Comparison of ENCODE assay signal across 19 mouse cellular contexts in genomic region chr12:72830317-72830716, GRCm38 (mm10).
DNase-seq lines count a peak whose midpoint lies in the region; TF ChIP-seq lines count a peak whose summit lies in the region.
"Had no signal": no experiment of that assay in that cellular context is flagged by ENCODE, and none has a peak within 500 bp of the region (broad histone marks: within the 10 kb centered on the region; RNA-seq: fewer than 3 reads in every experiment).

No protein-coding gene starts in this region.

- no peaks in the 10 kb centered on the region for H3K4me1 ChIP-seq in heart, adult 2 months (ENCODE audit: control insufficient read depth, insufficient read depth, low read length)
- peaks cover 6% of the 10 kb centered on the region for H3K4me1 ChIP-seq in limb, embryonic 10.5 days

- no peak for TF ChIP-seq POLR2A in heart, adult 2 months (IDR thresholded peaks at IDR 0.05; ENCODE audit: insufficient read depth, low read depth, low read length)

- H3K9me3 ChIP-seq in limb, embryonic 10.5 days (replicated peaks) = no peaks in the 10 kb centered on the region
- H3K9me3 ChIP-seq: embryonic facial prominence, embryonic 13.5 days; hindbrain, embryonic 15.5 days; liver, embryonic 15.5 days; neural tube, embryonic 13.5 days had no signal

- H3K36me3 ChIP-seq in heart, adult 2 months (ENCODE audit: control insufficient read depth, insufficient read depth, low read length) = no peaks in the 10 kb centered on the region
- H3K36me3 ChIP-seq in limb, embryonic 10.5 days = no peaks in the 10 kb centered on the region
- H3K36me3 ChIP-seq: embryonic facial prominence, embryonic 13.5 days; hindbrain, embryonic 15.5 days; liver, embryonic 15.5 days; neural tube, embryonic 13.5 days had no signal

- TF ChIP-seq EP300 in heart, adult 2 months (IDR thresholded peaks at IDR 0.05; ENCODE audit: insufficient read depth, low read depth, low read length) = no peak

- H3K4me3 ChIP-seq in heart, adult 2 months = no peak overlapping the region
- no peak overlapping the region for H3K4me3 ChIP-seq in limb, embryonic 10.5 days
- H3K4me3 ChIP-seq: embryonic facial prominence, embryonic 13.5 days; hindbrain, embryonic 15.5 days; liver, embryonic 15.5 days; neural tube, embryonic 13.5 days had no signal

- H3K79me2 ChIP-seq in heart, adult 2 months (replicated peaks; ENCODE audit: control insufficient read depth, insufficient read depth, low read length) = no peaks in the 10 kb centered on the region

- no peak for TF ChIP-seq CTCF in heart, adult 2 months (IDR thresholded peaks at IDR 0.05)

- 80% methylated on average over 8 of the region's 8 CpGs for WGBS in heart, adult 2 months
- 81% methylated on average over 8 of the region's 8 CpGs for WGBS in limb, embryonic 10.5 days

- peaks cover 5% of the 10 kb centered on the region for H3K27me3 ChIP-seq in heart, adult 2 months (ENCODE audit: control insufficient read depth, insufficient read depth, low read length)
- H3K27me3 ChIP-seq in limb, embryonic 10.5 days (ENCODE audit: low read depth, poor library complexity, severe bottlenecking) = peaks cover 65% of the 10 kb centered on the region

- H3K27ac ChIP-seq in heart, adult 2 months = no peak overlapping the region
- H3K27ac ChIP-seq in limb, embryonic 10.5 days = no peak overlapping the region
- H3K27ac ChIP-seq: embryonic facial prominence, embryonic 13.5 days; hindbrain, embryonic 15.5 days; liver, embryonic 15.5 days; neural tube, embryonic 13.5 days had no signal

- intact Hi-C loops in heart, adult 2 months (cut with DNase I) = no loop called here
- intact Hi-C loops in left cerebral cortex, postnatal 36 days (cut with DNase I) = loop anchor here (2.0 kb wide), 1 partner anchor 70 kb away; no protein-coding TSS in a partner anchor

- no peak overlapping the region for H3K9ac ChIP-seq in heart, adult 2 months (ENCODE audit: low read depth, low read length)
- H3K9ac ChIP-seq: embryonic facial prominence, embryonic 13.5 days; hindbrain, embryonic 15.5 days; liver, embryonic 15.5 days; neural tube, embryonic 13.5 days had no signal

- peak; percentile 55 for DNase-seq in heart, adult 11 months
- no peak for DNase-seq in heart, adult 2 months
- DNase-seq in left cerebral cortex, adult 9 months (ENCODE audit: low spot score in 2 of 2) = peak; percentile 30 to 66
- DNase-seq in left cerebral cortex, postnatal 36 days (ENCODE audit: low spot score in 2 of 2) = no peak
- DNase-seq in MN1 (ENCODE audit: low spot score) = peak; percentile 46
- DNase-seq in layer of hippocampus, adult 8-10 months (ENCODE audit: low spot score in 2 of 2) = peak; percentile 36 to 56
- no peak for DNase-seq in limb, embryonic 10.5 days (ENCODE audit: low spot score)
- DNase-seq in gastrocnemius, postnatal 25 days = no peak
- DNase-seq: adrenal gland, postnatal 36 days; cerebellum, adult 8-10 months; gastrocnemius, postnatal 36 days; heart, postnatal 14 days; kidney, adult 18-20 months; kidney, postnatal 36 days; thymus, postnatal 25 days had no signal

Comparison
In these comparisons a context has a peak if more than half of its experiments do, and no peak if none do; other contexts are left out.
1. DNase-seq: peak in heart, adult 11 months (single experiment), left cerebral cortex, adult 9 months (2 of 2), MN1 (single experiment) and layer of hippocampus, adult 8-10 months (2 of 2); none in heart, adult 2 months (0 of 2), left cerebral cortex, postnatal 36 days (0 of 2), limb, embryonic 10.5 days (single experiment) and gastrocnemius, postnatal 25 days (single experiment).